Mouse (Mus musculus) spleen, adult 2 months (tissue): ENCODE data around the gene Snx29.

Source experiments
- CTCF ChIP-seq: fragments of 200-500 bp; IDR thresholded peaks from 2 replicates; pipeline ENCODE4 v1.5.1; 2011; ENCODE audit warnings: mild to moderate bottlenecking, inconsistent platforms; ENCODE audit not compliant: insufficient read depth, insufficient read length, insufficient replicate concordance; ENCODE audit errors: extremely low read depth
- POLR2A ChIP-seq: fragments of 200-500 bp; IDR thresholded peaks from 2 replicates; pipeline ENCODE4 v1.6.1; 2011; ENCODE audit warnings: low read depth, low read length, inconsistent platforms

- TF ChIP-seq CTCF = no peak
- no peak for TF ChIP-seq POLR2A
Observed at GRCm38 (mm10) chr16:11408726-11409125, 86.0 kb downstream of the Snx29 start.
